Mouse (Mus musculus) testis, adult 2 months (tissue): ENCODE results near the gene Mpeg1.

ENCODE experiments used
- CTCF ChIP-seq: fragments of 200-500 bp; IDR thresholded peaks from 2 replicates; pipeline ENCODE4 v1.5.1; 2012; ENCODE audit warnings: low read depth, mild to moderate bottlenecking, inconsistent platforms, low read length, moderate library complexity; ENCODE audit not compliant: control insufficient read depth, insufficient read depth, insufficient replicate concordance
- POLR2A ChIP-seq: fragments of 200-500 bp; IDR thresholded peaks from 2 replicates; pipeline ENCODE4 v1.6.1; 2012; ENCODE audit warnings: low read depth, mild to moderate bottlenecking, inconsistent platforms, low read length, moderate library complexity; ENCODE audit not compliant: control insufficient read depth

DNA sequence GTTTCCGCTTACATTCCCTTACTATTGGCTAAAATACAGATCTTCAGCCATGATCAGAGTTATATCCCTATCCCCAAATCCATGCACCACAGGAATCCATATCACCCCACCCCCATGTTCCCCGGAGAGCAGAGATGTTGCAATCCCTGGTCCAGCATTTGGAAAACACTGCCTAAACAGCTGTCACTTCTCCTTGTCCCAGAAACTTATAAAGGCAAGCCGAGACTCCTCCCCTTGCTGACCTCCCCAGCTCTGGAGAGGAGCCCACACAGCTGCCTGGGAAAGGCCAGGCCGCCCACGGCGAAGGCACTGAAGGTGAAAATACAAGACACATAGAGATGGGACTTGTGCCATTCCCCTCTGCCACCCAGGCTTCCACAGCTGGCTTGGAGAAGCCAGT is 26.3 kb downstream of the Mpeg1 start:
- TF ChIP-seq CTCF (no peak), POLR2A (no peak)
